Mouse (Mus musculus) lung, adult 2 months (tissue): ENCODE measurements around the gene Gm17655. TPM values are rescaled to one million over a fixed set of nuclear protein-coding genes. Genes with fewer than 3 reads are reported as not detected.
"Not testable (repeated sequence)": the region's sequence is repeated elsewhere in the genome, so short reads cannot be mapped to it uniquely, and the experiment has no call there.

ENCODE experiments used
- DNase-seq: peaks from one replicate; pipeline ENCODE4 v3.0.0; 2022
- H3K4me1 ChIP-seq: fragments of 200-500 bp; 2 replicates; pipeline ENCODE4 v1.6.1; 2011; ENCODE audit warnings: low read length; ENCODE audit not compliant: control insufficient read depth, insufficient read depth
- H3K4me3 ChIP-seq: fragments of 200-500 bp; replicated peaks from 2 replicates; pipeline ENCODE3; 2011; ENCODE audit warnings: low read depth, mild to moderate bottlenecking, control low read depth, low read length; ENCODE audit errors: extremely low read depth
- CTCF ChIP-seq: fragments of 200-500 bp; IDR thresholded peaks from 2 replicates; pipeline ENCODE4 v1.5.1; 2011; ENCODE audit warnings: mild to moderate bottlenecking, low read length, control low read depth; ENCODE audit not compliant: insufficient read depth
- POLR2A ChIP-seq: fragments of 200-500 bp; IDR thresholded peaks from 2 replicates; pipeline ENCODE4 v1.6.1; 2011; ENCODE audit warnings: low read depth, mild to moderate bottlenecking, control low read depth, low read length, borderline replicate concordance; ENCODE audit errors: extremely low read depth
- WGBS: fragments of 180-500 bp; shearing (Covaris S2); methylation state at CpG from one replicate; pipeline ENCODE4 v1.1.7; 2018; 5-methylcytosine and 5-hydroxymethylcytosine counted together
- polyA plus RNA-seq: library from polyadenylated mRNA; depleted of rRNA; stranded (reverse); fragments of >200 nt; gene quantifications from 2 replicates; pipeline ENCODE4 v1.2.3, GENCODE M21; 2012; rRNA removed

Gene Gm17655
- 0.06 and 0.11 TPM in 2 replicates for polyA plus RNA-seq

DNA sequence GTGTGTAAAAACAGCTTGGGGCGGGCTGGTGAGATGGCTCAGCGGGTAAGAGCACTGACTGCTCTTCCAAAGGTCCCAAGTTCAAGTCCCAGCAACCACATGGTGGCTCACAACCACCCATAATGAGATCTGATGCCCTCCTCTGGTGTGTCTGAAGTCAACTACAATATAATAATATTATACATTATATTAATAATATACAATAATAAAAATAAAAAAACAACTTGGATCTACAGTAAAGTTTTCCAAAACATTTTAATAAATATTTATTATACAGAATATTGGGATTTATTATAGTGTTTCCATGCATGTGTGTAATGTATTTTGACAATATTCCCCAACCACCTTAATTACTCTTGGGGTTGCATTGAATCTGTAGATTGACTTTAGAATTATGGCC, at the start of gene Gm17655:
Gene Gm17655 (minus strand): TSS at position 101 of the 400 bp plus-strand sequence.
- WGBS, result 71% methylated on average over 2 of the region's 2 CpGs
- H3K4me3 ChIP-seq, DNase-seq, H3K4me1 ChIP-seq: not testable (repeated sequence)

DNA sequence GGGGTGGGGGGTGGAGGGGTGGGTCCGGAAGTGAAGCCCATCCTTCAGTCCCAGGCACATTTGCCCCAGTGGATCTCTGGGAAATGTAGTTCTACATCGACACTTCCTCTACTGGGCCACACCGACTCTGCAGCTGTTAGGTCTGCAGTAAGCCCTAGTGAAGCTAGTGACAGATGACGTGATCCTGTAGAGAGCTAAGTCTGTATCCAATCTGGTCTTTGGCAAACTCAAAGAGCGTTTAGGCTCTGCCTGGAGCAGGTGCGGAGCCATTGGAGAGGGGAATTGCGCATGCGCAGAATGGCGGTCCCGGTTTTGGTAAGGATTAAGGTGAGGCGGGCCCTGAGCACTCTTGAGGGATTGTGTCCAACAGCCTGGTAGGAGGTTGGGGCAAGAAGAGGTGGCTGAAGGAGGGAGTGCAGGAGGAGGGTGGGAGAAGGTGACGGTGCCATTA, 37.7 kb upstream of the Gm17655 start, which contains the start of gene Zfp605:
Gene Zfp605 (plus strand): TSS at position 102 of the 451 bp plus-strand sequence.
- Histone ChIP-seq H3K4me3 (peak within 1 kb of the TSS; percentile 76), H3K4me1 (peaks cover 3% of the 10 kb centered on the region; the same call in 1 of the 2 replicates)
- TF ChIP-seq CTCF (no peak), POLR2A (peak; percentile 19; the same call in 1 of the 2 replicates)
- WGBS, result under 1% methylated on average over 12 of the region's 12 CpGs
- DNase-seq, result peak; percentile 93

DNA sequence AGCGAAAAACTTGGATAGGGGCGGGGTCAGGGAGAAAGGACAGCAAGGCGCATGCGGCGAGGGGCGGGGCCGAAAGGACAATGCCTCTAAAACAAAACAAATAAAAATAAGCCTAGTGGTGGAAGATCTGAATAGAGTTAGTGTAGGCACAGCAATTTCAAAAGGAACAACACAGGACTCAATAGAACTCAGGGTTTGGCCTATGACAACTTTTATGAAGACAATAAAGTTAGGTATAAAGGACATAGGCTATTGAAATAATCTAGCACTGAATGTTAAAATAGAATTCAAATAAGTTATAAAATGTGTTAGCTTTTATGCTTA, 36.0 kb upstream of the Gm17655 start:
- no peak for DNase-seq
- Histone ChIP-seq H3K4me1 (peaks cover 3% of the 10 kb centered on the region; the same call in 1 of the 2 replicates), H3K4me3 (peak overlapping the region; percentile 93)
- TF ChIP-seq CTCF (0 out of 2 replicates have a peak, but pooled peaks have one; percentile 5), POLR2A (no peak)
- 0% methylated on average over 7 of the region's 7 CpGs for whole genome bisulfite sequencing

DNA sequence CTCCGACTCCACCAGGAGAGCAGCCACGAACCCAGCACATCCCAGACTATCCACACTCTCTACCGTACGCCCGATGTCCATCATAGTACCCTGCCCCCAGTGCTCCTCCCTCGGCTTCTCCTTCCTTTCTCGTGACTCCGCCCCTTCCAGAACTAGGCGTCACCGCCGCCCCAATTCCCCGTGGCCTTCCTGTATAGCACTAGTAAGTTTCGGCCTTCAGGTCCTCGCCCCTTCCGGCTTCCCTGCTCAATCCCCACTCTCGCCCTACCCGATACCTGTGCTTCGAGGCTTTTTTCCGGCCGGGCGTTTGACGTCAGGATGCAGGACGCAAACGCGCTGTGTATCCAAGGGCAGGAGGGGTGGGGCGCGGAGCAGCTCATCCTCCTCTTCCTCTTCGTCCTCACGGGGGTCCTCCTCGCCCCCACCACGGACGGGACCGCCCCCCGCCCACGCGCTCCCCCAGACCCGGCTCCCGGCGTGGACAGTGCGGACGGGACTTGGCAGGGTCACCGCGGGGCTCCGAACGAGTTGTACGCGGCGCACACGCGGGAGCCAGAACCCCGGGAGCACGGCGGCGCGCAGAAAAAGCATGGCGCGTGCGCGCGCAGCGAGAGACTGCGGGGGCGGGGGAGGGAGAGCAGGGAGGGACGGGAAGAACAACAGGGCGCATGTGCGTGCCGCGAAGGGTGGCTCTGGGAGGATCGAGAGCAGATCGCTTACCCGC, 35.4 kb upstream of the Gm17655 start, which contains the start of gene Gtpbp6:
Gene Gtpbp6 (minus strand): TSS at position 617 of the 724 bp plus-strand sequence.
- no peak for TF ChIP-seq CTCF
- peak; percentile 78; the same call in 1 of the 2 replicates for TF ChIP-seq POLR2A
- WGBS, result under 1% methylated on average over 71 of the region's 71 CpGs

DNA sequence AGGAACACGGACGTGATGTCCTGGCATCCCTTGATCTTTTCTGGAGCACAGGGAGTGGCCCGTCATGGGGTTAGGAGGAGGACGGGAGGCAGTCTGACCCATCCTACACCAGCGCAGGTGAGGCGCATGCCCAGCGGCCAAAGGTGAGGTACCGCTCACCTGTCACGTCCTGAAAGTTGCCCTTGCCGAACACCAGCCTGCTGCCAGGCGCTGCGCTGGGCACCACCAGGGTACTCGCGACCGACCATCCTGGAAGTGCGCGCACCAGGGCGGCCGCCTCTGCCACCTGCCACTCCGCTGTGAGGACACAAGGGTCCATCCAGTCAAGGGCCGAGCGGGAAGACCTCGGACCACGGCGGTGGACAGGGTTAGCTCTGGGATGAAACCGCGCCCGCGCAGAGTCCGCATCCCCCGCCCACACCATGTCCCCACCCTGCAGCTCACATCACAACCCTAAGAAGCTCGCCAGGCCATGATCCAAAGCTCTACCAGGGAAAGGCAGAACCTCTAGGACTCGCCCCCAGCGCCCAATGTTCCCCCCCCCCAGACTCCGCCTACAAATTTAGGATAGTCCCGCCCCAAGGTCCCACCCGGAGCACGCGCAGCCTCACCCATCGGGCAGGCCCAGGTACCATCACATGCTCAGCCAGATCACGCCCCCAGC, 34.7 kb upstream of the Gm17655 start:
- 21% methylated on average over 39 of the region's 41 CpGs for WGBS
- Histone ChIP-seq H3K4me1 (peaks cover 5% of the 10 kb centered on the region), H3K4me3 (peak overlapping the region; percentile 93)
- TF ChIP-seq CTCF, result no peak
- TF ChIP-seq POLR2A, result no peak
- DNase-seq, result no peak

More for the DNA sequence above, 35.4 kb upstream of the Gm17655 start, which contains the start of gene Gtpbp6:
- Histone ChIP-seq H3K4me1 (peaks cover 3% of the 10 kb centered on the region; the same call in 1 of the 2 replicates), H3K4me3 (peak within 1 kb of the TSS; percentile 93)
- DNase-seq, result peak; percentile 89

DNA sequence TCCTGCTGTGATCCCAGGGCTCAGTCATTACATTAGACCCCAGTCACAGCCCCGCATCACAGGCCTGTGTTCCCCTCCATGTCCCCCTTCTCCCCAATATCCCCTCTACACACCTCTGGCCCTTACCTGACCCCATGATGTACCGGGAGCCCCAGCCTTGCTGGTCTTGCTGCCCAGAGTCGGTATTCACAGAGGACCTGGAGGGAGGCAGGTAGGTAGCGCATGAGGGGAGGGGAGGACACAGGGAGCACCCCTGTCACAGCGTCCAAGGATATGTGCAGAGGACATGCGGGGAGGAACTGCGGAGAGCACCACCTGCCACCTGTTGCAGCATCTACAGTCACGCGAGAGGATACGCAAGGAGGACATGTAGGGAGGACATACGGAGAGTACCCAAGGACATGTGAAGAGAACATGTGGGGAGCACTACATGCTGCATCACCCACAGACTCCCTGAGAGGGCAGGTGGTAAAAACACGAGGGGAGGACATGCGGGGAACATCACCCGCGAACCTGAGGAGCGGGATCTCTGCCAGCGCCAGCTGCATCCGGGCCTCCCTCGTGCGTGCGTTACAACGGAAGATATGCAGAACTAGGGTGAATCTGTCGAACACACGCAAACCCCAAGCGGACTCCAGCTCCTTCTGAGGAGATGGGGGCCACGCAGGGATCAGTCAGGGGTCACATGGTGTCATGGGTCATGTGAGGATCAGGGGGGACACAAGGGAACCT, 34.0 kb upstream of the Gm17655 start:
- Histone ChIP-seq H3K4me1 (peaks cover 10% of the 10 kb centered on the region), H3K4me3 (peak overlapping the region; percentile 93)
- WGBS, result 94% methylated on average over 26 of the region's 26 CpGs
- DNase-seq, result no peak
- TF ChIP-seq CTCF (no peak), POLR2A (no peak)

DNA sequence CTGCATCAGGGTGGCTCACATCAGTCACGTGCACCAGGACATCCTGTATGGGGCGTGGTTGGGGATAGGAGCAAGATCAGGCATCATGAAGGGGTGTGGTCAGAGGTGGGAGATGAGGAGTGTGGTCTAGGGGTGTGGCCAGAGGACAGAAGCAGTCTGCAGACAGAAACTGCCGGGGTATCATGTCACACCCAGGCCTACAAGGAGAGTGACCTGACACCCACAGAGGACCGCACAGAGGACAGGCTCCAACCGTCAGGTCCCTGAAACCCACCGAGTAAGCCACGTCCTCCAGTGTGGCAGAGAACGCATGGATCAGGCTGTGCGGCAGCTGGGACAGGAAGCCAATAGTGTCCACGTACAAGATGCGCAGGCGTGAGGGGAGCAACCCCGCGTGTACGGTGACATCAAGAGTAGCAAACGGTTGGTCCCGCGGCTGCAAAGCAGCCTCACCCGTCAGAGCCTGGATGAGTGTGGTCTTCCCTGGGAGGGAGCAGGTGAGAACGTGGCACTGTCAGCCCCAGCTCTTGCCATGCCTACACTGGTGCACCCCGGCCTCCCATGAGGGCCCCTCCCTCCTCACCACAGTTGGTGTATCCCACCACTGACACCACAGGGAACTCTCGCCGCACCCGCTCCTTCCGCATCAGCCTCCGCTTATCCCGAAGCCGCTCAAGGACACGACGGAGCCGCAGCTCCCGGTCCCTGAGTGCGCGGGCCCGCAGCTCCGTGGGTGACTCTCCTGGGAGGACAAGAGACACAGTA, 32.5 kb upstream of the Gm17655 start:
- WGBS, result 94% methylated on average over 36 of the region's 36 CpGs
- TF ChIP-seq POLR2A, result no peak
- H3K4me3 ChIP-seq, result no peak overlapping the region
- peaks cover 17% of the 10 kb centered on the region for H3K4me1 ChIP-seq
- DNase-seq, result no peak

DNA sequence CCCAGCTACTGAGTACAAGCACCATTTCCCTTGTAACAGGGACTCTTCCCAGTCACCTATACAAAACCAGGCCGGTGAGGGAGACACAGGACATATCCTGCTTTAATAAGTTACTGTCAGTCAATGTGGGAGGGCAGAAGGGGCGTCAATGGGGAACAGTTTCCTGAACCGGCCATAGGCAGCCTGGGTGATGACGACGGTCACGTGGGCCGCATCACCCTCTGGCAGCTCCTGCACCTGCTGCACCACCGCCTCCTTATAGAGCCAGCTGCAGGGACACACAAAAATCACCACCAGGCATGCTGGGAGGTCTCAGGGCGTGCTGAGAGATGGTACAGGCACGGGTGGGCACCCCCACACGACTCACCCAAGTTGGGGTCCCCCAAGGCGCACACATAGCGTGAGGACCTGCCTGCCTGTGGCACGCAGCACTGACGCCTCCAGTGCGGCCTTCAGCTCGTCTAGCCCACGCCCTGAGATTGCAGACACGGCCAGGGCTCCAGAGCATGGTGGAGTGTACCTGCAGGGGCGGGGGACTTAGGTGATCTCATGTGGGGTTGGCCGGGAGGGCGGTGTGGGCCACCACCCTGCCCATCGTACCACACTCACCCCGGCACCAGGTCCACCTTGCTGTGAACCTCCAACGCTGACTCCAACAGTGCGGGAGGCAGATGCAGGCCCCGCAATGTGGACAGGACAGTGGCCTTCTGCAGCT, 31.7 kb upstream of the Gm17655 start:
- Histone ChIP-seq H3K4me1 (peaks cover 18% of the 10 kb centered on the region), H3K4me3 (no peak overlapping the region)
- WGBS, result 95% methylated on average over 27 of the region's 27 CpGs
- no peak for DNase-seq
- no peak for TF ChIP-seq CTCF
- TF ChIP-seq POLR2A, result no peak
